Mouse (Mus musculus) hematopoietic stem cell, adult 5-6 weeks (primary cell): Measurements from ENCODE around the gene Cenpx. TPM values are rescaled to one million over a fixed set of nuclear protein-coding genes. Genes with fewer than 3 reads are reported as not detected.
A peak's percentile ranks its signal among the peaks of the same experiment; 100 is the strongest.

Source experiments
- ATAC-seq, 2 experiments: fragments of 125-278 bp in 1 of 2; replicated peaks in 1 of 2; 2 replicates each; pipeline ENCODE4 v1.8.0; 2016 to 2017; ENCODE audit warnings: inconsistent platforms in 2 of 2, mild to moderate bottlenecking in 2 of 2, moderate number of reproducible peaks in 2 of 2, low read depth in 1 of 2, moderate TSS enrichment in 1 of 2; ENCODE audit not compliant: low FRiP score in 2 of 2, poor library complexity in 2 of 2, severe bottlenecking in 2 of 2, insufficient read depth in 1 of 2, low TSS enrichment in 1 of 2
- total RNA-seq: library from RNA; stranded (forward); fragments of 172-1452, 232-1000 nt; gene quantifications from 2 replicates; pipeline ENCODE4 v1.2.3, GENCODE M21; 2017

The Cenpx gene
- total RNA-seq, 1 experiment from 2014 or later: 58.2 TPM

- no peak for ATAC-seq
Observed at GRCm38 (mm10) chr11:120727564-120727963, 14.0 kb upstream of the Cenpx start.

- peak; percentile 84 to 85 for ATAC-seq
Observed at GRCm38 (mm10) chr11:120727169-120727527, 13.6 kb upstream of the Cenpx start, which contains the start of gene Dcxr. Gene Dcxr (minus strand): TSS chr11:120727281.

GRCm38 (mm10) chr11:120726243-120727168 lies 13.0 kb upstream of the Cenpx start:
- ATAC-seq: no peak

GRCm38 (mm10) chr11:120723509-120723908 lies 10.0 kb upstream of the Cenpx start:
- ATAC-seq: no peak

- ATAC-seq: no peak
Observed at GRCm38 (mm10) chr11:120722761-120723382, 9.3 kb upstream of the Cenpx start.

GRCm38 (mm10) chr11:120722067-120722630 lies 8.6 kb upstream of the Cenpx start:
- no peak for ATAC-seq

- no peak; a peak in 1 of 4 replicates for ATAC-seq
Observed at GRCm38 (mm10) chr11:120721124-120722066, 7.9 kb upstream of the Cenpx start, which contains the start of gene Rac3. Gene Rac3 (plus strand): TSS chr11:120721470.

GRCm38 (mm10) chr11:120720450-120720849 lies 6.9 kb upstream of the Cenpx start:
- peak; percentile 68 to 85 for ATAC-seq

GRCm38 (mm10) chr11:120719841-120720376 lies 6.4 kb upstream of the Cenpx start:
- ATAC-seq: no peak

- ATAC-seq: no peak
Observed at GRCm38 (mm10) chr11:120719242-120719641, 5.7 kb upstream of the Cenpx start.

GRCm38 (mm10) chr11:120715131-120715530 lies 1.6 kb upstream of the Cenpx start:
- no peak for ATAC-seq

- no peak for ATAC-seq
Observed at GRCm38 (mm10) chr11:120714546-120714945, 1.0 kb upstream of the Cenpx start.

- peak; percentile 17 to 30; a peak in 2 of 4 replicates for ATAC-seq
Observed at GRCm38 (mm10) chr11:120712771-120713568, 568 bp downstream of the Cenpx start.

- no peak for ATAC-seq
Observed at GRCm38 (mm10) chr11:120711980-120712604, 1.4 kb downstream of the Cenpx start.

GRCm38 (mm10) chr11:120710672-120711071 lies 2.9 kb downstream of the Cenpx start:
- ATAC-seq: no peak

- no peak for ATAC-seq
Observed at GRCm38 (mm10) chr11:120709551-120709950, 4.0 kb downstream of the Cenpx start.
